Mouse (Mus musculus): ENCODE results near the gene Hs1bp3.

The Hs1bp3 gene

GRCm38 (mm10) chr12:8366688-8367087 lies 53.5 kb downstream of the Hs1bp3 start:
- Histone ChIP-seq H3K4me3 (replicated peaks; ENCODE audit: low read length) (no peak overlapping the region), H3K36me3 (ENCODE audit: insufficient read depth, low read length) (no peaks in the 10 kb centered on the region), H3K9me3 (ENCODE audit: low read length) (no peaks in the 10 kb centered on the region), H3K4me1 (replicated peaks; ENCODE audit: low read depth, low read length) (no peaks in the 10 kb centered on the region), H3K27me3 (ENCODE audit: insufficient read depth, low read length) (no peaks in the 10 kb centered on the region)
- TF ChIP-seq CTCF (conservative IDR thresholded peaks at IDR 0.05; ENCODE audit: low read length) = no peak
- TF ChIP-seq POU5F1 (IDR thresholded peaks at IDR 0.05; ENCODE audit: borderline replicate concordance, low read length) = no peak
- TF ChIP-seq NANOG (IDR thresholded peaks at IDR 0.05; ENCODE audit: borderline replicate concordance, low read length) = no peak

DNA sequence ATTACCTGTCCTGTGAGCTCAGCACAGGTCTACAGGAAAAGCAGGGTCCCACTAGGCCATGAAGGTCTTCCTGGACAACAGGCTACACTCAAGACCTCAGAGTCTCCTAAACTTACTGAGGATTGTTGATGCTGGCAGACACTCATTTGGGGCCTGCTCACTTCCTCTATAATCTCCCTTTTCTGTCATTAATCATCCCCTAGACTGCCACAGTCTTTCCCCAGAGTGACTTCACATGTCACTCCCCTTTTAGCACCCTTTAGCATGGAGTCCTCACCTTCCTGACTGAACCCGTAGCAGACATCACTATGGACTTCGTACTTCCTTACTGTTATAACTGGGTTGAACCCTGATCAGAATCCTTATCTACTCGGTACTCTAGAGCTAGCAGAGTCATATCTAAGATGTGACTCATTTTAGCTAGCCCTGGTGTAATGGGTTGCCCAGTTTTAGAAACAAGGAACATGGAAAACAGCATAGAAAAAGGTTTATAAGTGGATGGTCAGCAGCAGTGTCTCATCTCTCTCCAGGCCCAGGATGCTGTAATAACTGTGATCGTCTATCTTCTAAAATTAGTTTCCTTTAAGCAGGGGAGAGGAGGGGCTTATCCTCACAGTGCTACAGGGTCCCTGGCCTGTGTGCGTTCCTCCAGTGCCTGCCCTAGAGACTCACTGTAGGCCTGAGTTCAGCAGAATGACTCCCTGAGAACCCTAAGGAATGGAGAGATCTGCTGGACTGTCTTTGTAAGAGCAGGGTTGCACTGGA lies 58.7 kb downstream of the Hs1bp3 start:
- Histone ChIP-seq H3K4me3 (replicated peaks; ENCODE audit: low read length) (no peak overlapping the region), H3K4me1 (replicated peaks; ENCODE audit: low read depth, low read length) (no peaks in the 10 kb centered on the region), H3K36me3 (ENCODE audit: insufficient read depth, low read length) (no peaks in the 10 kb centered on the region), H3K9me3 (ENCODE audit: low read length) (no peaks in the 10 kb centered on the region), H3K27me3 (ENCODE audit: insufficient read depth, low read length) (no peaks in the 10 kb centered on the region)
- TF ChIP-seq CTCF (conservative IDR thresholded peaks at IDR 0.05; ENCODE audit: low read length) = no peak
- TF ChIP-seq POU5F1 (IDR thresholded peaks at IDR 0.05; ENCODE audit: borderline replicate concordance, low read length) = no peak
- TF ChIP-seq NANOG (IDR thresholded peaks at IDR 0.05; ENCODE audit: borderline replicate concordance, low read length) = no peak

GRCm38 (mm10) chr12:8372511-8373180 lies 59.4 kb downstream of the Hs1bp3 start:
- TF ChIP-seq NANOG (IDR thresholded peaks at IDR 0.05; ENCODE audit: borderline replicate concordance, low read length) = no peak
- TF ChIP-seq POU5F1 (IDR thresholded peaks at IDR 0.05; ENCODE audit: borderline replicate concordance, low read length) = no peak
- no peak for TF ChIP-seq CTCF (conservative IDR thresholded peaks at IDR 0.05; ENCODE audit: low read length)

DNA sequence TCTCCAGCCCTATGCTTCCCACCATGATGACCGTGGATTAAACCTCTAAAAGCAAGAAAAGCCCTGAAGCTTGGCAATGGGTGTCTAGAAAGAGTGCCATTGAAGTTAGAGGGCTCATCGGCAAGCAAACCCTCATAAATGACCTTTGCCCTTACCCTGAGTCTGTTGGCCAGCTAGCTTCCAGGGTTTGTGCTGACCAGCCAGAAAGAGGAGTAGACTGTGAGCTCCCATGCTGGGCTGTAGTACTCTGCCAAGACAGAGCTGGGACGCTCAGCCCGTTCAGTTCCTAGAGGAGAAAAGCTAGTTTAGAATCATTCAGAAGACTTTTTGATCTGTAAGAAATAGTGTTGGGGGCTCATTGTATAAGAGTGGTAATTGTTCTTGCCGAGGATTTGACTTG lies 60.5 kb downstream of the Hs1bp3 start:
- H3K36me3 ChIP-seq (ENCODE audit: insufficient read depth, low read length) = no peaks in the 10 kb centered on the region
- no peaks in the 10 kb centered on the region for H3K27me3 ChIP-seq (ENCODE audit: insufficient read depth, low read length)
- no peaks in the 10 kb centered on the region for H3K9me3 ChIP-seq (ENCODE audit: low read length)
- H3K4me3 ChIP-seq (replicated peaks; ENCODE audit: low read length) = no peak overlapping the region
- TF ChIP-seq CTCF (conservative IDR thresholded peaks at IDR 0.05; ENCODE audit: low read length) (no peak), NANOG (IDR thresholded peaks at IDR 0.05; ENCODE audit: borderline replicate concordance, low read length) (no peak), POU5F1 (IDR thresholded peaks at IDR 0.05; ENCODE audit: borderline replicate concordance, low read length) (no peak)
- no peaks in the 10 kb centered on the region for H3K4me1 ChIP-seq (replicated peaks; ENCODE audit: low read depth, low read length)

More at GRCm38 (mm10) chr12:8372511-8373180, 59.4 kb downstream of the Hs1bp3 start:
- no peaks in the 10 kb centered on the region for H3K4me1 ChIP-seq (replicated peaks; ENCODE audit: low read depth, low read length)
- no peaks in the 10 kb centered on the region for H3K9me3 ChIP-seq (ENCODE audit: low read length)
- no peaks in the 10 kb centered on the region for H3K36me3 ChIP-seq (ENCODE audit: insufficient read depth, low read length)
- no peaks in the 10 kb centered on the region for H3K27me3 ChIP-seq (ENCODE audit: insufficient read depth, low read length)
- H3K4me3 ChIP-seq (replicated peaks; ENCODE audit: low read length) = no peak overlapping the region

GRCm38 (mm10) chr12:8377169-8377568 lies 63.9 kb downstream of the Hs1bp3 start:
- Histone ChIP-seq H3K4me3 (replicated peaks; ENCODE audit: low read length) (no peak overlapping the region), H3K36me3 (ENCODE audit: insufficient read depth, low read length) (no peaks in the 10 kb centered on the region), H3K9me3 (ENCODE audit: low read length) (no peaks in the 10 kb centered on the region), H3K4me1 (replicated peaks; ENCODE audit: low read depth, low read length) (no peaks in the 10 kb centered on the region), H3K27me3 (ENCODE audit: insufficient read depth, low read length) (0 out of 2 replicates have a peak, but pooled peaks cover 1% of the 10 kb centered on the region)
- TF ChIP-seq CTCF (conservative IDR thresholded peaks at IDR 0.05; ENCODE audit: low read length) (no peak), POU5F1 (IDR thresholded peaks at IDR 0.05; ENCODE audit: borderline replicate concordance, low read length) (no peak), NANOG (IDR thresholded peaks at IDR 0.05; ENCODE audit: borderline replicate concordance, low read length) (no peak)

- Histone ChIP-seq H3K4me1 (replicated peaks; ENCODE audit: low read depth, low read length) (no peaks in the 10 kb centered on the region), H3K27me3 (ENCODE audit: insufficient read depth, low read length) (0 out of 2 replicates have a peak, but pooled peaks cover 4% of the 10 kb centered on the region), H3K9me3 (ENCODE audit: low read length) (no peaks in the 10 kb centered on the region), H3K36me3 (ENCODE audit: insufficient read depth, low read length) (no peaks in the 10 kb centered on the region), H3K4me3 (replicated peaks; ENCODE audit: low read length) (no peak overlapping the region)
- TF ChIP-seq CTCF (conservative IDR thresholded peaks at IDR 0.05; ENCODE audit: low read length) (no peak), POU5F1 (IDR thresholded peaks at IDR 0.05; ENCODE audit: borderline replicate concordance, low read length) (no peak)
Observed at GRCm38 (mm10) chr12:8377955-8378620, 64.9 kb downstream of the Hs1bp3 start.

DNA sequence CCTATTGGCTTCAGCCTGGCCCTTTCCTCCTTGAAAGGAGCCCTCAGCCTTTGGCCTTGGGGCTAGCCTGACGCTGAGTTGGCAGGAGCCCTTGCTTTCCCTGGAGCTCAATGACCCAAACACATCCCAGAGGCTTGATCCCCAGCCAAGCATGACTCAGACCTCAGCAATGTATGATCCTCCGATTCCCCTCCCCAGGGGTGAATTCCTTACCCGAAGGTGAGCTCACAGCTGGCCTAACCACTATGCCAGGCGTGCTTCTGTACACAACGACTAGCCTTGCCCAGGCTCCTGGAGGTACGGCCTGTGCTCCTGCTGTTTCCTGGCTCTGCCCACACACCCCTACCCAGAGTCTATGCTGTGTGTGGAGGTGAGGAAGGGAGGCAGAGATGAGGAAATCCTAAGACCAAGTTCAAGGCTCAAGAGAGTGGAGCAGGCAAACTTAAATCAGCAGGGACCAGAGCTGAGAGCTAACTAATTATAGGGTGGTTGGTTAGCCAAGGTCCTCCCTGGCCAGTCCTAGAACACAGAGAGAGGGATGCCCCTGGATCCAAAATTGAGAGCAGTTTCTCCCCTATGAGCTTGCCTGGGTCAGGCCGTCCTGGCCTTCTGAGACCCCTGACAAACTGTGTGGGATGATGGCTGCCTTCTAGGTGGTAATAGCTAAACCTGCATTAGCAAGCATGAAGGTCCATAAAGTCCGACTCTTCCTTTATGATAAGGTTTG lies 66.7 kb downstream of the Hs1bp3 start:
- no peak for TF ChIP-seq POU5F1 (IDR thresholded peaks at IDR 0.05; ENCODE audit: borderline replicate concordance, low read length)
- no peak for TF ChIP-seq NANOG (IDR thresholded peaks at IDR 0.05; ENCODE audit: borderline replicate concordance, low read length)
- H3K9me3 ChIP-seq (ENCODE audit: low read length) = no peaks in the 10 kb centered on the region
- H3K4me3 ChIP-seq (replicated peaks; ENCODE audit: low read length) = no peak overlapping the region
- peaks cover 9% of the 10 kb centered on the region; the same call in 1 of the 2 replicates for H3K27me3 ChIP-seq (ENCODE audit: insufficient read depth, low read length)
- H3K4me1 ChIP-seq (replicated peaks; ENCODE audit: low read depth, low read length) = no peaks in the 10 kb centered on the region
- H3K36me3 ChIP-seq (ENCODE audit: insufficient read depth, low read length) = no peaks in the 10 kb centered on the region

DNA sequence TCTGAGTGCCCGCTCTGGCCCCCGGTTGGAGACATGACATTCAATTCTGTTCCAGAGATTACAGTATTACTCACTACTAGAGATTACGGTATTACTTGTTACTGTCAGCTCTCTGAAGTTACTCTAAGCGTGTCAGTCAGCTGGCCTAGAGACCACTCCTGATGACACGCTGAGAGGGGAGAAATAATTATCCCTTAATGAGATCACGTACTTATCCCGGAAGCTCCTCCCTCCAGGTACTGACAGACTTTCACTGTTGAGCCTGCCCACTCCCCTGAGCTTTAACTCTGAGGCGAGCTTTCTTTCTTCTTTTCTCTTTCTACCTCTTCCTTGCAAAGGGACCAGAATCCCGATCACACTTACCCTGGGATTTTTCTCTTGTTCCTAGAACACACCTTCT lies 67.7 kb downstream of the Hs1bp3 start:
- Histone ChIP-seq H3K27me3 (ENCODE audit: insufficient read depth, low read length) (peaks cover 9% of the 10 kb centered on the region; the same call in 1 of the 2 replicates), H3K36me3 (ENCODE audit: insufficient read depth, low read length) (no peaks in the 10 kb centered on the region), H3K9me3 (ENCODE audit: low read length) (no peaks in the 10 kb centered on the region), H3K4me3 (replicated peaks; ENCODE audit: low read length) (no peak overlapping the region), H3K4me1 (replicated peaks; ENCODE audit: low read depth, low read length) (no peaks in the 10 kb centered on the region)
- TF ChIP-seq POU5F1 (IDR thresholded peaks at IDR 0.05; ENCODE audit: borderline replicate concordance, low read length) (no peak), CTCF (conservative IDR thresholded peaks at IDR 0.05; ENCODE audit: low read length) (no peak), NANOG (IDR thresholded peaks at IDR 0.05; ENCODE audit: borderline replicate concordance, low read length) (no peak)
